Mouse (Mus musculus) thymus, adult 2 months (tissue): ENCODE measurements around the gene Fam118a.

Source experiments
- CTCF ChIP-seq: fragments of 200-500 bp; IDR thresholded peaks from 2 replicates; pipeline ENCODE4 v1.5.1; 2012; ENCODE audit warnings: mild to moderate bottlenecking, control low read depth, low read length, moderate library complexity, borderline replicate concordance; ENCODE audit not compliant: control insufficient read depth, poor library complexity, insufficient read depth; ENCODE audit errors: extremely low read depth
- POLR2A ChIP-seq: fragments of 200-500 bp; IDR thresholded peaks from 2 replicates; pipeline ENCODE4 v1.6.1; 2012; ENCODE audit warnings: mild to moderate bottlenecking, low read length, control low read depth, moderate library complexity; ENCODE audit not compliant: control insufficient read depth, poor library complexity, insufficient read depth; ENCODE audit errors: extremely low read depth

GRCm38 (mm10) chr15:84995967-84996366 is 32.8 kb upstream of the Fam118a start:
- TF ChIP-seq CTCF (no peak), POLR2A (no peak)
